Mouse (Mus musculus) frontal cortex, postnatal 36 days (tissue): ENCODE results near the gene Shcbp1l.
A peak's percentile ranks its signal among the peaks of the same experiment; 100 is the strongest.

ENCODE experiments used
- DNase-seq, 2 experiments: peaks; one replicate each; pipeline ENCODE4 v3.0.0; 2022; ENCODE audit warnings: low spot score in 2 of 2

Shcbp1l gene

DNA sequence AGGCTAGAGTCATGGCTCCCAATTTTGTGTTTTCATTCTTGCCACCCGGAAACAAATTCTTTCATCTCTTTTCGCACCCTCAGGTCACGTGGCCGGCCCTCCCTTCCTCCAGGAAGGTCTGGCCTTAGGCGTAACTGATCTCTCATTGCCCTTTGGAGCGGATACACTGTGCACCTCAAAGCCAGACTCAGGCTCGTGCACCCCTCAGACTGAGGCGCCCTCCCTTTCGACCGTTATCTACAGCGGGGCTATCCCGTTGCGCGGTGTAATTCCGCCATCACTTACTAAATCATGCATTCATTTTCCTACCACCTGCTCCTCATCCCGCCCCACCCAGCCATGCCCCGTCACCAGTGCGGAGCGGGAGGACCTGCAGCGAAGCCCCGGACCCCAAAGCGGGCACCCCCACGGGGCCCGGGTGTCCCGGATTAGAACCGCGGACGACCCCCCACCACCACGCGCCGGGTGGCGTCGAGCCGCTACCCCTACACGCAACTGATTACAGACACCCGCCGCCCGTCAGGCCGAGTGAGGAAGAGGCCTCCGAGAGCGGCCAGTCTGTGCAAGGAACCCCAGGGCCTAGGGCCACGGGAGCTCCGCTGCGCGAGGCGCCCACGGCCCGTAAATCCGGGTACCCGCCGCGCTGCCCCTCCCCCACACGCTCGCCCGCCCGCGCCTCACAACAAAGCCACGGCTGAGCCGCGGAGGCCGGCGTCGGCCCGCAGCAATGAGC is 62.0 kb downstream of the Shcbp1l start:
- DNase-seq, result peak in 1 of 2 experiments; percentile 37

DNA sequence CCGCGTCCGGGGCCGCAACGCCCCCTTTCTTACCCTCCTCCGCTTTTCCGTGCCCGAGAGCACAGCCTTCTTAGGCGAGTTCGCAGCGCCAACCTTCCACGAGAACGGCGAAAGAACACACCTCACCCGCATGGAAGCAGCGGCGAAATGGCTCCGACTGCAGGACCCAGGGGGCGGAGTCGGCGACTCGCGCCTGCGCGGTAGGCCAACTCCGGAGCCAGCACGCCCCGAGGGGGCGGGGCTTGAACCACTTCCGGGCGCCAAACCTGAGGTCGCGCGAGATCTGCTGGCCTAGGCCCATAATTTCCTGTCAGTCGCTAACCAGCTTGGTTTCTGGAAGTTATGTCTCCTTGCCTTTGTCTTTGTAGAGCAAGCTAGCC is 62.5 kb downstream of the Shcbp1l start, which contains the start of gene Dhx9:
TSS of gene Dhx9 (minus strand) at position 161 of the 380 bp plus-strand sequence.
- peak; percentile 97 to 98 for DNase-seq

DNA sequence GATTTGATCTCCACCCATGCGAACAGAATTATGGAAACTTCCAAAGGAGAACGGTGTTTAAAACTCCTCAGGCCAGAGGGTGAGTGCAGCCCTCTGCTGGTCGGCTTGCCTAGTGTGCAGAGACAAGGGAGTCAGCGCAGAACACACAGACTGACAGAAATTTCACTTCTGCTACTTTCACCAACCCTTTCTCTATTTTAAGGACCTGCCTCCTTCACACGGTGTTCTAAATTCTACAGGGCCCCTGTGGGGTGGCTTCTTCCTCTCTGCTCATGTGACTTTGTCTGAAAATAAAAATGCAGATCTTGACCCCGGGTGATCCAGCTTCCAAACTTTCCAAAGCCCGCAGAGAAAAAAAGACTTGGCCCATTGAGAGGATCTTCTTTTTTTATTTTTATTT is 64.2 kb downstream of the Shcbp1l start:
- DNase-seq, result no peak

DNA sequence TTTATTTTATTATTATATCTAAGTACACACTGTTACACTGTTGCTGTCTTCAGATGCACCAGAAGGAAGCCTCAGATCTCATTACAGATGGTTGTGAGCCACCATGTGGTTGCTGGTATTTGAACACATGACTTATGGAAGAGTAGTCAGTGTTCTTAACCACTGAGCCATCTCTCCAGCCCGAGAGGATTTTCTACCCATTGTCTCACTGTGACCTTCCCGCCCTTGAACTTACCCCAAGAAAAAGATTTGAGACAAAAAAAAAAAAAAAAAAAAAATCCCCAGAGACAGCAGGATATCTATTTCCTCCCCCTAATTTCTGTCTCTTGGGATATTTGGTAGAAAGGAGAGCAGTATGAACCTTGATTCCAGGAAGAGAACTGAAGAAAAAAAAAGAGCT is 64.6 kb downstream of the Shcbp1l start:
- no peak for DNase-seq

DNA sequence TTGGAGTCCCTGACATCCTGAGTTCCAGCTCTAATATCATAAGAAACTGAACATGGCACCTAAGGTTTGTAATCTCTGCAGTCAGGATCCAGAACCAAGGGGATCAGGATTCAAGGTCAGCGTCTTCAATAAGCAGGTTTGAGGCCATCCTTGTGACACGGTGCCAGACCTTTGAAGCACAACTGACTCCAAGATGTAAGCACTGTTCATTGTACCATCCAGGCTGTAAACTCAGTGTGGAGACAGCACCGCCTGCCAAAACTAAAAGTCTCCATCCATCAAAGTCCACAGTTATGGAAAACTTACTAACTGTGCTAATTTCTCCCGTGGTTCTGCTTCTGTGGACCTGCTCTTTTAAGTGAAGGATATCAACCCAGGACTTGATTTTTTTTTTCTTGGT is 65.0 kb downstream of the Shcbp1l start:
- no peak for DNase-seq

DNA sequence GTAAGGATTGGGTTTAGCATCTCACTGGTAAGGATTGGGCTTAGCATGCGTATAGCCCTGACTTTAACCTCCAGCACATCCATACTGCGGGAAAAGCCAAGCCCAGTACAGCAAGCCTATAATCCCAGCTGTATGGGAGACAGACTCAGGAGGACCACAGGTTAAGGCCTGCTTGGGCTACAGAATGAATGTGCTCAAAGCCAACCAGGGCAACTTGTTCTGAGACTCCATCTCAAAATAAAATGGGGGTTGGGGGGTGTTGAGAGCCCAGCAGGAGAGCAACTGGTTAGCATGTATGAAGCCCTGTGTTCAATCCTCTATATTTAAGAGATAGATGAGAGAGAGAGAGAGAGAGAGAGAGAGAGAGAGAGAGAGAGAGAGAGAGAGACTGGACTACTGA is 66.4 kb downstream of the Shcbp1l start:
- no peak for DNase-seq

DNA sequence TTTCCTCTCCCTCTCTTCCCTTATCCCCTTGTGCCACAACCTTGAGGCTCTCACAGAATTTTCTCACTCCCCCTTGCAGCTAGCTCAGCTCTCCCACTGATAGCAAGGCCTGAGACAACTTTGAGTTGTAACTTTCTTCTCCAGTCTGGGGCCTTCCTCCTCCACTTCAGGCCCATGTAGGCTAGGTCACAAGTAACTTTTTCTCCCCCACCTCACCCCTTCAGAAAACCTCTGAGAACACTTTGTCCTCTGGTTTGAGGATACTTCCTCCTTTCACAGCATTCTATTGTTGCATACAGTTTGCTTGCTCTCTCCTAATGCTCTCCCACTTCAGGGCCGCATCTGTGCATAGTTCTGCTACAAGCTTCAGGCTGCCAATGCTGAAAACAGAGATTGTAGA is 66.9 kb downstream of the Shcbp1l start:
- DNase-seq, result no peak

DNA sequence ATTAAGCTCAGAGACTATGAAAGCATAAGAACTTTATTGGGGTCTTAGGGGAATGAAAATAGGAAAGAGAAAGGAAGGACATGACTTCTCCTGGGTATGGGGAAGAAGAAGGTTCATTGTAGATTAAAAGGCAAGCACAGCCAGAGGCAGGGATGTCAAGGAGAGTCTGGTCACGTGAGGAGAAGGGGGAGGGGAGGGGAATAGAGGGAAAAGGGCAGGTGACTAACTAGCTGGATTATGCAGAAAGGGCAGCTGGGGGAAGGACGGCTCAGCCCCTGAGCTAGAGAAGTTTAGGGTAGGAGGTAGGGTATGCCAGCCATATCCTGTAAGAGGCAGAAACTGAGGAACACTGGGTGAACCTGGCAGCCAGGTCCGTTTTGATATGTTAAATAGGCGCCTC is 68.4 kb downstream of the Shcbp1l start:
- no peak for DNase-seq

DNA sequence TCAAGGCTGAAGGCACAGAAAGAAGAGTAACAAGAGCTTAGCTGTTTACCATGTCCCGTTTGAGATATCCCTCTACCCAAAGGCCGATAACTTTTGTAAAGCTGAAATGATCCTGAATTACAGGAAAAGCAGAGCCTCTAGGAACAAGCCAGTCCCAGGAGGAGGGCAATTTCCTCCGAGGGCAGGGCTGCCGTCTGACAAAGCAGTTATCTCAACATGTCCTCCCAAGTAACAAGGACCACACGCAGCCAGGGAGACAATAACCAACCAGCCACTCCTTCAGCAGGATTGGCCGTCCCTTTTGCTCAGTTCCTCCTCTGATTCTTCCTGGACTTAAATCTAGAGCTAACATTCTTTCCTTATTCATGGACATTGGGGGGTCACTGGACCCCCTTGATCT is 69.0 kb downstream of the Shcbp1l start:
- no peak for DNase-seq

DNA sequence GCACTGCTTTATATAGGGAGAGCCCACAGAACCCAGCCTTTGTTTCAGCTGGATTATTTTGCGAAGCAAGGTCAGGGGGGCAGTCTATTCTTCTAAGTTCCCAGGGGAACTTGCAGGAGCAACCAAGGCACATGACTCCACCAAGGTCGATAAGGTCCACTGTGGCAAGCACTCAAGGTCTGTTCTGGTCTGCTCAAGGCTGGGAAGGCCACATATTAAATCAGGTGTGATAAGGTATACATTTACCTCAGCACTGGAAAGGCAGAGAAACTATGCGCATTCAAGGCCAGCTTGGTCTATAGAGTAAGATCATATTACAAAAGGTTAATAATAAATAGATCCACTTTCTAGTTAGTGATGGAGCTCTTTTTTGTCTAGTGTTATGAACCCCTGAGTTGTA is 71.1 kb downstream of the Shcbp1l start:
- DNase-seq, result no peak

DNA sequence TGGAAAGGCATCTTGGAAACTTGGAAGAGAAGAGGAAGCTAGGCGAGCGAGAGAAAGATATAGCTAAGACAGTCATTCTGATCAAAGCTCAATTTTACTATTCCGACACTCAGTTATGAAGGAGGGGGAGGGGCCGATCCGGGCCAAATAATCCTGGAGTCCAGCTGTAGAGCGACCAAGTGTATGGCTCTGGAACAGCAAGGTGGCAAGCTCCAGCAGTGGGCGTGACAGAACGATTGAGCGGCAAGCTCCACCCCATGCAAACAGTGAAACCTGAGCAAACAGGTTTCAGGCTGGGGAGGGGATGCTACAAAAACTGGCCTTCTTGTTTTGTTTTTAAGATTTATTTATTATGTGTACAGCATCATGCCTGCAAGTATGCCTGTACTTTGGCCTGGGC is 75.1 kb downstream of the Shcbp1l start:
- DNase-seq, result no peak

DNA sequence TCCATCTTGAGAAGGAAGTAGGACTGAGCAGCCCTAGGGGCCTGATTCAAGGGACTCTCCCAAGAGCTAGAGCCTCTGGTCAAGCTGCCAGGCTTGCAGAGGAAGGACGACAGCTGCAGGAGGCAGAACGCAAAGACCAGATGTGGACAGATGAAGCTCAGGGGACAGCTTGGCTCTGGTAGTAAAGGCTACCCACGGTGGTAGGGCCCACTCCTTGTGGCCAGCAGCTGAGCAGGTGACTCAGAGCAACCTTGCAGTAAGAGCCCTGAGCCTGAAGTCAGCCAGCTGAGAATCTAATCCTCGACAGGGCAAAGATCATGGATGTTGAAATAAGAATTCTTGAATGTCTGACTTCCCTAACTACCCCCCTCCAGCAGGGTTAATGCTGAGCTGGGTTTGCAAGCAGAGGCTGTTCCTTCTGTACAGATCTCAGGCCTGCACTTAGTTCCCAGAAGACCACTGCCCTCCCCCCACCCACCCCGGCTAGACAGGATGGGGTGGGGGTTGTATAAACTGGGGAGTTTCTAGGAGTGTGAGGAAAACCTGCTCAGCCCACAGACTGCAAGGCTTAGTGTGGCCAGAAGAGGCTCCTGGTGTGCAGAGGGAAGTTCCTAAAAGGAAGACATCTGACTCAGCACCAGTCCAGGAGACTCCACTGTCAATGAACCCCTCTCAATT is 76.8 kb downstream of the Shcbp1l start:
- no peak for DNase-seq
